Mouse (Mus musculus) T-helper 2 cell (primary cell): ENCODE results near the gene Adh7.

ENCODE experiments used
- in situ Hi-C: fragments of 300-600 bp; cut with MboI, MseI; formaldehyde crosslinking; loops from one replicate; pipeline ENCODE4 v1.15.1; 2025; ENCODE audit warnings: high pct_unique_total_duplicates

Adh7 gene

GRCm38 (mm10) chr3:138217631-138218264 is at the start of gene Adh7:
Gene Adh7 (plus strand): TSS chr3:138217760.
- in situ Hi-C loops = no loop called here

DNA sequence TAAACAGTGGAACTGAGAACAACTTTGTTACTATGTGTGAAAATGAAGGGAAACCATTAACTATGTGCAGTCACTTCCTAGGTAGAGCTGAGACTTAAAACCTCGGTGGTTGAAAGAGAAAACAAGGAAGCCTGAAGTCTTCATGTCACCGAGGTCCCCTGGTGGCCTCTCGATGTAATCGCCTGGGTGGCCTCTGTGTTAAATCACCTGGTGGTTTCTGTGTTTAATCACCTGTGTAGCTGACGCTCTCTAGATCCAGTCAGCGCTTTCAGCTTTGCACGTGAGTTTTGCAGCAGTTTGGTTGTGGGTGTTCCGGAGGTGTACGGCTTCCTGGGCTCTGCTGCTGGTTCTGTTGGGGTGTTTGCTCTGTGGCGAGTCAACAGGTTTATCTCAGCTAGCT is 44.3 kb upstream of the Adh7 start:
- in situ Hi-C loops = no loop called here

DNA sequence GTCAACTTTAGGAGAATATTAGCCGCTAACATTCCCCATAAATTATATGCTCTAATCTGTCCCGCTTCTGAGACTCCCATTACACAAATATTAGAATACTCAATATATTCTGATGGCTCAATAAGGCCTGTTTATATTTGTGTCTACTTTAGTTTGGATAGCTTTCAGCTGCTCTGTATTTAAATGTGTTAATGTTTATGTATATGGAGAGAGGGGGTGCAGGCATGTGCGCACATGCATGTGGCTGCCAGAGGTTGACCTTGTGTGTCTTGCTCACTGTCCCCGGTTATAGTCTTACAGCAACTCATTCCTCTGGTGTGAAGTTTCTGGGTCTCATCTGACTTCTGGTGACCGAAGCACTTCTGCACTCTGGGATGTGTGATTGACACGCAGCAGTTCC is 42.0 kb upstream of the Adh7 start:
- in situ Hi-C loops = no loop called here

GRCm38 (mm10) chr3:138182019-138182418 is 35.5 kb upstream of the Adh7 start:
- in situ Hi-C loops = no loop called here

DNA sequence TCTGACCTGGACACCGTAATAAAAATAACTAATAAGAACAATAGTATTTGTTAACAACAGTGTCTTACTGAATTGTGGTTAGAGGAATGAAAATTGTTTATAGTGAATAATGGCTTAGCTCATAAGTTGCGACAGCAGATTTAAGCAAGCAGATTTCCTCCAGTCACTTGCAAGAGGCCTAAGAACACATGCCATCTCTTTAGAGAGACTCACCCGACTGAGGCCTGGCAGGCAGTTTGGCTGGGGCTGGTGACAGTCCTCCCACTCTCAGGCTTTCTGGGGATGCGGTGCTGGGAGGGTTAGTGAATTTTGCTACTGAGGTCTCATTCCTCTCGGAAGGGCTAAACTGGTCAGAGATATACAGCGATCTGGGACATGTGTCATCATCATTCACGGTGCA is 34.2 kb upstream of the Adh7 start:
- in situ Hi-C loops = no loop called here

- in situ Hi-C loops = no loop called here
Measured at GRCm38 (mm10) chr3:138185290-138185689, 32.3 kb upstream of the Adh7 start.

GRCm38 (mm10) chr3:138185995-138186930 is 31.3 kb upstream of the Adh7 start:
- in situ Hi-C loops = no loop called here

- in situ Hi-C loops = no loop called here
Measured at GRCm38 (mm10) chr3:138192260-138192659, 25.3 kb upstream of the Adh7 start.

- in situ Hi-C loops = no loop called here
Measured at GRCm38 (mm10) chr3:138193683-138194302, 23.8 kb upstream of the Adh7 start, which contains the start of gene 4930579F01Rik. Gene 4930579F01Rik (minus strand): TSS chr3:138193825.

DNA sequence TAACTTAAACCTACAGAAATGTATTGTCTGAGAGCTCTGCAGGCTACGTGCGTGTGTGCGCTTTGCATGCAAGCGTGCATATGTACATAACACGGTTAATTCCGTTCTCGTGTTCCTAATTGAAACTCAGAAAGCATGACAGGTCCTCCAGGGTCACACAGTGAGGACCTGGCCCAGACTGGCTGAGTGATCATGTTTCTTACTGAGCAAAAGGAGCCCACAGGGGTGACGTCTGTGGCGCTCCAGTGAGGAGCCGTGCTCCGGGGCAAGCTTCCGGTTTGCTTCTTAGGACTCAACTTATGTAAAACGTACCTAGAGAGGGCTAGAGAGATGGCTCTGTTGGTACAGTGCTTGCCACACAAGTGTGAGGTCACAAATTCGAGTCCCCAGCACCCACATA is 20.5 kb upstream of the Adh7 start:
- in situ Hi-C loops = no loop called here

DNA sequence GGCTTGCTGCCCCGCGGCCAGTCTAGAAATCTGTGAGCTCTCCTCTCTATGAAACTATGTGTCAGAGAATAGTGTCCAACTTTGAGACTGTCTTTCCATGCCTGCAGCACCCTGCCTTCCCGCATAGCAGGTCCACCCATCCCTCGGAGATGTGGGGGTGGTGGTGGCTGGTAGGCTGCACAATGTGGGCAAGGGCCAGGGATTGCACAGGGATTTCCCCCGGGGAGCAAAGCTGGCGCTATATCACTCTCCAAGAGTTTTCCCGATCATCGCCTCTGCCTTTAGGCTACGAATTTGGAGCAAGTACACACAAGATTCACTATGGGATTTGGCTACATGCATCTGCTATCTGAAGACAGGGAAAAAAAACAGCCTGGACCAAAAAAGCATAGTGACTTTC is 20.0 kb upstream of the Adh7 start:
- in situ Hi-C loops = no loop called here

DNA sequence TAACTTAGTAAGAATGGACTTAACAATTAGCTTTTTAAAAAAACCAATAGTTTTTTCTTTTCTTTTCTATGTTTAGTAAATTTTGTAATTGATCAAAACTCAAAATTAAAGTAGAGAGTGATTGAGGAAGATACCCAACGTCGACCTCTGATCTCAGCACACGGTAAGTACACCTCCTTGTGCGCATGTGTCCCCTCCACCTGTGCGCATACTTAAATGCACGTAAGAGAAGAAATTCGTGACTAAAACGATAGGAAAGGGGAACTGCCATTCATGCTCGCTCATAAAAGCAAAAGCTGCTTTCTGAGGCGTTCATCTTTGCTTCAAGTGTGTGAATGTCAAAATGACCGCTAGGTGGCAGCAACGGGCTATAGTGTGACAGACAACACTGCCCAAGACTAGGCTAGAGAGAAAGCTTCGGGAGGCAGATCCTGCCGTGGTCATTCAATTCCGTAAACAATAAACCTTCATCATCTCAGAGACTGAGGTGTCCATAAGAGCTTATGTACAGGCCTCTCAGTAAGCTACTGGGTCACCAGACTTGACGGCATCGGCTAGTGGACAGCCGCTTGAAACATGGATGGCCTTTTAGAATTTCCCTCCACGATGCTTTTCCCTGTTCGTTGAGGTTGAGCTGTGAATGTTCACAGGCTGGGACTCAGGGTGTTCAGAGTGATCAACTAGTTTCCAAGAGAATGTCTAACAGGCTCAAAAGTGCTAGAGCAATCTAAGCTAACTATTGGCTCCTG is 19.4 kb upstream of the Adh7 start:
- in situ Hi-C loops = no loop called here

DNA sequence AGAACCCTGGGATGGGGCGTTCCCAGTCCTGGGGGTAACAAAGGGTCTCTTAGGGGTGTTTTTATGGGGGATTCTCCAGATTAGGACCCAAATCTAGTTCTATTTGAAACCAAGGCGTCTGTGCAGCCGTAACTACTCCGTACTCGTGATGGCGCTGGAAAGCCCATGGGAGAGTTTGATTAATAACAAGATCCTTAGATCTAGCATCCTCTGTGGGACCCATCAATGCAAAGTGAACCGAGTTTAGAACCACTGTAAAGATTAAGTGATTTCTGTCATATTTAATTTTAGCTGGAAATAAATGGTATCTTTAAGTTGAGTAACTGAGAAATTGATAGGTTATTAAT is 18.9 kb upstream of the Adh7 start:
- in situ Hi-C loops = no loop called here

- in situ Hi-C loops = no loop called here
Measured at GRCm38 (mm10) chr3:138208821-138209220, 8.7 kb upstream of the Adh7 start.

DNA sequence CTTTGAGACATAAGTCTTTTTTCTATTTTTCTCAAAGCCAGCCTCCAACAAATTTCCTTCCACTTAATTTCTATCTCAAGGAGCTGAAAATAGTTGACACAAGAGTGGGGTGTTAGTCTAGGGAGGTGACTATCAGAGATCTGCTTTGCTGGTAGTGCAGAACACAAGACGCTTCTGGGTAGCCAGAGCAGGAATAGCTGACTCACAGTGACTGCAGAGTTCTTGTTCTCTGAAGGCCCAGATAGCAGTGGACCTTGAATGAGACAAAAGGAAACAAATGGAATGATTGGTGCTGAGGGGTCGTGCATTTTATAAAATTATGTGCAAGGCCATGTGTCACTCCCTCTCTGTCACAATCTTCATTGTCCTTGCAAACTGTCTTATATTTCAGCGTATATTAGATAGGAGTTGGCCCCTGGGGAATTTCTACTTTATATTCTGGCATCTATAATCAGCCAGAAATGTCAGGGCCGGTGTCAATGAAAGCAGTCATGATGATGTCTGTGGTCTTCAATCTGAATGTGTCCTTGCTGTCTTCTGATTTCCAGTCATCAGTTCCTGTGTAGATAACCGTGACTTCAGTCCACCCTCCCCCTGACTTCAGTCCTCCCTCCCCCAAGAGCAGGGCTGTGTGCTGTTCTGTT is 7.0 kb upstream of the Adh7 start:
- in situ Hi-C loops = no loop called here

DNA sequence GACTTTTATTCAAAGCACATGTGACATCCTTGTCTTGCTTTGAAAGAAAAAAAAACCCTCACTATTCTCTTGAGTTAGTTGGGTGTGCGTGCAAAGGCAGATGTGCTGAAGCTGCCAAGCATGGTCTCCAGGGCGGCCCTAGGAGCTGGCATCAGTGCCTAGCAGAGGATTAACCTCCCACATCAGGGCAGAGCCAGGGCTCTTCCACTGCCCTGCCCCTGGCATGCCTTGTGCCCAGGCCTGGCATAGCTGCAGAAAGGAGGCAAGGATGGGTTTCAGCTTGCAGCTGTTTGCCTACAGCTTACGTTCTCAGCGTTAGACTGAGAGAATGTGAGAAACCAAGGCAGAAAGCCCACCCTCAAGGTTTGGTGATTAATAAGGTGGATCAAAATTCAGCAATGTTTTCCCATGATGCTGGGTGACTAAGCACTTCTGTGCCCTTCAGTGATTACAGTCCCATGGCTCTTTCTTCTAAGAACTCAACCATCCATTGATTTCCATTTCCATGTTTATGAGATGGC is 5.1 kb upstream of the Adh7 start:
- in situ Hi-C loops = no loop called here

- in situ Hi-C loops = no loop called here
Measured at GRCm38 (mm10) chr3:138215395-138215989, 2.1 kb upstream of the Adh7 start.

DNA sequence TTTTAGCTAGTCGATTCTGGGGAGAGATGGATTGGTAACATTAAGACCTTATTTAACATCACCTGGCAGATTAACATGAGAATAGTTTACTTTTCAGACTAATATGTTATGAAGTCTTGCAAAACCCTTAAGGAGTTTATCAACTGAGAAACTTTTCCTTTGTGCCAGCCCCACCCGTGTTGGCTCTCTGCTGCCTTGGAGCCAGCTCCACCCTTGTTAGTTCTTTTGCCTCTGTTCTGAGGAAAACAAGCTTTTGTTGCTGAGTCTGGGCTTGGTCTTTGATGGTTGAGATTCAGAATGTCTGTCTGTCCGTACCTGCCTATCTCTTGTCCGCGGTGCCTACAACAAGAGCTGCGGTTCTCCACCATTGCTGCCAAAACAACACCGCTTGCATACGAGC is 1.5 kb upstream of the Adh7 start:
- in situ Hi-C loops = no loop called here

- in situ Hi-C loops = no loop called here
Measured at GRCm38 (mm10) chr3:138221116-138221515, 3.6 kb downstream of the Adh7 start.

GRCm38 (mm10) chr3:138222511-138222910 is 5.0 kb downstream of the Adh7 start:
- in situ Hi-C loops = no loop called here

- in situ Hi-C loops = no loop called here
Measured at GRCm38 (mm10) chr3:138222952-138223351, 5.4 kb downstream of the Adh7 start.
